Mouse (Mus musculus) C2C12 (cell line): ENCODE data around the gene Vax2. TPM values are rescaled to one million over a fixed set of nuclear protein-coding genes. Genes with fewer than 3 reads are reported as not detected.

ENCODE experiments used
- H3K27me3 ChIP-seq: one replicate; pipeline ENCODE4 v1.6.1; 2011; ENCODE audit not compliant: control insufficient read depth, insufficient read depth, insufficient read length
- H3K36me3 ChIP-seq: one replicate; pipeline ENCODE4 v1.6.1; 2011; ENCODE audit not compliant: control insufficient read depth, insufficient read depth
- H3K4me3 ChIP-seq: one replicate; pipeline ENCODE4 v1.5.1; 2011; ENCODE audit warnings: mild to moderate bottlenecking, control low read depth; ENCODE audit not compliant: poor library complexity, insufficient read depth, severe bottlenecking
- H3K79me2 ChIP-seq: one replicate; pipeline ENCODE4 v1.6.1; 2011; ENCODE audit not compliant: control insufficient read depth, insufficient read depth
- H3K79me3 ChIP-seq: one replicate; pipeline ENCODE4 v1.6.1; 2011; ENCODE audit warnings: low read depth, control low read depth
- H3ac ChIP-seq: one replicate; pipeline ENCODE3; 2011; ENCODE audit warnings: low read depth; ENCODE audit not compliant: control insufficient read depth, insufficient read length
- CEBPB ChIP-seq: IDR thresholded peaks from one replicate; pipeline ENCODE4 v1.6.1; 2011; ENCODE audit warnings: low read depth, mild to moderate bottlenecking, control low read depth, moderate library complexity
- CTCF ChIP-seq: IDR thresholded peaks from one replicate; pipeline ENCODE4 v1.5.1; 2011; ENCODE audit not compliant: control insufficient read depth, insufficient read depth, insufficient read length
- FOSL1 ChIP-seq: IDR thresholded peaks from one replicate; pipeline ENCODE4 v1.8.0; 2011; ENCODE audit warnings: mild to moderate bottlenecking, low read length; ENCODE audit not compliant: poor library complexity, insufficient read depth, severe bottlenecking
- MAX ChIP-seq: IDR thresholded peaks from one replicate; pipeline ENCODE4 v1.6.1; 2011; ENCODE audit warnings: mild to moderate bottlenecking, control low read depth
- MYOD1 ChIP-seq: IDR thresholded peaks from one replicate; pipeline ENCODE4 v1.6.1; 2011; ENCODE audit warnings: low read depth; ENCODE audit not compliant: control insufficient read depth, insufficient read length
- MYOG ChIP-seq: IDR thresholded peaks from one replicate; pipeline ENCODE4 v1.6.1; 2011; ENCODE audit not compliant: control insufficient read depth, insufficient read length; ENCODE audit errors: extremely low read depth
- USF1 ChIP-seq: IDR thresholded peaks from one replicate; pipeline ENCODE4 v1.6.1; 2011; ENCODE audit warnings: low read depth, mild to moderate bottlenecking, control low read depth, moderate library complexity
- polyA plus RNA-seq: library from polyadenylated mRNA; unstranded; fragments of >200 nt; fragmentation: generic; extraction: Trizol; gene quantifications from one replicate; pipeline ENCODE4 v1.2.1, GENCODE M21; 2012; ENCODE audit warnings: missing spikeins

Gene Vax2
- polyA plus RNA-seq, 1 experiment = 1.1 TPM

DNA sequence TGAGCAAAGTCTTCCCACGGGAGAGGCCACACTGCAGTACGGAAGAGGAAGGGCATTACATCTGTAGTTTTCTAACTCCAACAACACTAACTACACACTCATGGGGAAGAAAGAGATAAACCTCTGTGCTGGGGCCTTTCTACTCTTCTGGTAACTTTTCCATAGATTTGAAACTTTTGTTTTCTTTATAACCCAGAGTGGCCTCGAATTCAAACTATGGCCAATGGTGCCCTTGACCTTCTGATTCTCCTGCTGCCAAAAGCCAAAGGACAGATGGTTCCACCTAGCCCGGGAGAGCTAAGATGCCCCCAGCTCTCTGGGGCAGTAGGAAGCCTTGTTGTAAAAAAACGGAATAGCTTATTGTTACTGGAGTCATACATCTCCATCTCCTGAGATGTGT is 11.1 kb upstream of the Vax2 start:
- Histone ChIP-seq H3ac (no peak overlapping the region), H3K79me2 (no peaks in the 10 kb centered on the region), H3K4me3 (no peak overlapping the region), H3K27me3 (peaks cover 83% of the 10 kb centered on the region), H3K36me3 (no peaks in the 10 kb centered on the region), H3K79me3 (no peaks in the 10 kb centered on the region)
- no peak for TF ChIP-seq MAX
- no peak for TF ChIP-seq FOSL1
- TF ChIP-seq USF1 = no peak
- TF ChIP-seq MYOG = no peak
- no peak for TF ChIP-seq CTCF
- TF ChIP-seq CEBPB = no peak
- no peak for TF ChIP-seq MYOD1

DNA sequence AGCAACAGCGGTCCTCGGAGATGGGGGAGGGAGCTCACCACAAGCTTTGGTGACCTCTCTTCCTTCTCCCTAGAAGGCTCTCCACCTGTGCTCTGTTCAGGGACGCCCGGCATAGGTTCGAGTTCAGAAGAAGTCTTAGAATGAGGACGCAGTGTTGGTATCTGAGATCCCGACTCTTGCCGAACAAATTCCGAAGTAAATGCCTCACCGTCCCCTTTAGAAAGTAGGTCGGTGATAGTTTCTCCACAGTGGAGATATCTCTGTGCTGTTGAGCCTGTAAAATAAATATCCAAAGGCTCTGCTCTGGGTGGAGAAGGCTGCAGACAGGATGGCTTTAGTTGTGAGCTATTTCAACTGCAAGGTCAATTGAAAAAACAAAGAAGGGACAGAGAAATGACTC is 10.1 kb upstream of the Vax2 start:
- Histone ChIP-seq H3K27me3 (peaks cover 86% of the 10 kb centered on the region), H3K36me3 (no peaks in the 10 kb centered on the region), H3K4me3 (no peak overlapping the region), H3K79me2 (no peaks in the 10 kb centered on the region), H3ac (no peak overlapping the region), H3K79me3 (no peaks in the 10 kb centered on the region)
- TF ChIP-seq CEBPB (no peak), FOSL1 (no peak), MYOG (no peak), CTCF (no peak), USF1 (no peak), MAX (no peak), MYOD1 (no peak)

- Histone ChIP-seq H3K27me3 (peaks cover 86% of the 10 kb centered on the region), H3K79me3 (no peaks in the 10 kb centered on the region), H3K79me2 (no peaks in the 10 kb centered on the region), H3K4me3 (no peak overlapping the region), H3K36me3 (no peaks in the 10 kb centered on the region), H3ac (no peak overlapping the region)
- TF ChIP-seq CTCF = no peak
- no peak for TF ChIP-seq MAX
- no peak for TF ChIP-seq CEBPB
- TF ChIP-seq MYOG = no peak
- no peak for TF ChIP-seq MYOD1
- no peak for TF ChIP-seq FOSL1
Observed at GRCm38 (mm10) chr6:83702146-83702999, 8.7 kb upstream of the Vax2 start.

- no peaks in the 10 kb centered on the region for H3K36me3 ChIP-seq
- no peaks in the 10 kb centered on the region for H3K79me3 ChIP-seq
- H3K79me2 ChIP-seq = no peaks in the 10 kb centered on the region
- no peak overlapping the region for H3K4me3 ChIP-seq
- H3ac ChIP-seq = no peak overlapping the region
- TF ChIP-seq FOSL1 (no peak), MYOG (no peak), MYOD1 (no peak), USF1 (no peak), MAX (no peak), CEBPB (no peak), CTCF (no peak)
- peaks cover 86% of the 10 kb centered on the region for H3K27me3 ChIP-seq
Observed at GRCm38 (mm10) chr6:83703000-83703721, 7.9 kb upstream of the Vax2 start.

DNA sequence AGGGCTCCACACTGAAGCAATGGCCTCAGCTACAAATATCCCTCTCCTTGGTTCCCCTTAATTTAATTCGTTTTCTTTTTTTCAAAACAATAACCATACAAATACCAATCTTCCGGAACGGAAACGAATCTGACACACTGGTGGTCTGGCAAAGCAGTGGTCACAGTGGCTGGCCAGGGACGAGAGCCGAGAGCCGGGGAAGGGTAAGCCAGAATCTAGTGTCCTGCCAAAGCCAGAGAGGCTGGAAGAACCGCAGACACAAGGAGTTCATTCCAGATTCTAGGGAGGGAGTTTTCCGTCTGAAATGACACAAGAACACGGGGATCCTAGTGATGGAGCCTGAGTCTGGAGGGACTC is 7.4 kb upstream of the Vax2 start:
- TF ChIP-seq FOSL1 (no peak), MYOD1 (no peak), USF1 (no peak), CEBPB (no peak), MAX (no peak), CTCF (no peak)
- peaks cover 86% of the 10 kb centered on the region for H3K27me3 ChIP-seq
- no peaks in the 10 kb centered on the region for H3K36me3 ChIP-seq
- no peaks in the 10 kb centered on the region for H3K79me2 ChIP-seq
- H3ac ChIP-seq = no peak overlapping the region
- H3K79me3 ChIP-seq = no peaks in the 10 kb centered on the region
- H3K4me3 ChIP-seq = no peak overlapping the region

GRCm38 (mm10) chr6:83704294-83704693 is 6.8 kb upstream of the Vax2 start:
- H3K4me3 ChIP-seq = no peak overlapping the region
- no peaks in the 10 kb centered on the region for H3K79me3 ChIP-seq
- H3K27me3 ChIP-seq = peaks cover 88% of the 10 kb centered on the region
- no peaks in the 10 kb centered on the region for H3K36me3 ChIP-seq
- TF ChIP-seq CEBPB (no peak), CTCF (no peak), MYOG (no peak), MYOD1 (no peak), FOSL1 (no peak), USF1 (no peak)
- H3ac ChIP-seq = no peak overlapping the region
- H3K79me2 ChIP-seq = no peaks in the 10 kb centered on the region
